Mouse (Mus musculus): ENCODE data around the gene Miga1.
A peak's percentile ranks its signal among the peaks of the same experiment; 100 is the strongest.

Miga1 gene

GRCm38 (mm10) chr3:152339862-152340557, at the start of gene Miga1:
TSS of gene Miga1 (minus strand) at chr3:152340407.
- DNase-seq (ENCODE audit: low spot score in 2 of 2), result peak; percentile 45 to 62

- no peak for DNase-seq (ENCODE audit: low spot score in 2 of 2)
These were observed 43.9 kb upstream of the Miga1 start for GRCm38 (mm10) chr3:152384106-152384505.

GRCm38 (mm10) chr3:152376063-152376462, 35.9 kb upstream of the Miga1 start:
- DNase-seq (ENCODE audit: low spot score in 2 of 2), result no peak

GRCm38 (mm10) chr3:152364181-152364580, 24.0 kb upstream of the Miga1 start:
- DNase-seq (ENCODE audit: low spot score in 2 of 2), result no peak

GRCm38 (mm10) chr3:152359151-152359550, 18.9 kb upstream of the Miga1 start:
- no peak for DNase-seq (ENCODE audit: low spot score in 2 of 2)

- no peak for DNase-seq (ENCODE audit: low spot score in 2 of 2)
These were observed 16.5 kb upstream of the Miga1 start for GRCm38 (mm10) chr3:152356751-152357150.

GRCm38 (mm10) chr3:152355361-152355760, 15.2 kb upstream of the Miga1 start:
- DNase-seq (ENCODE audit: low spot score in 2 of 2), result peak in 1 of 2 experiments; percentile 19

- DNase-seq (ENCODE audit: low spot score in 2 of 2), result no peak
These were observed 13.4 kb upstream of the Miga1 start for GRCm38 (mm10) chr3:152353434-152354177.

GRCm38 (mm10) chr3:152352289-152352688, 12.1 kb upstream of the Miga1 start:
- no peak for DNase-seq (ENCODE audit: low spot score in 2 of 2)

- no peak for DNase-seq (ENCODE audit: low spot score in 2 of 2)
These were observed 10.8 kb upstream of the Miga1 start for GRCm38 (mm10) chr3:152350966-152351365.

GRCm38 (mm10) chr3:152350431-152350830, 10.2 kb upstream of the Miga1 start:
- no peak for DNase-seq (ENCODE audit: low spot score in 2 of 2)

- no peak for DNase-seq (ENCODE audit: low spot score in 2 of 2)
These were observed 8.0 kb upstream of the Miga1 start for GRCm38 (mm10) chr3:152348011-152348830.

- DNase-seq (ENCODE audit: low spot score in 2 of 2), result no peak
These were observed 7.0 kb upstream of the Miga1 start for GRCm38 (mm10) chr3:152347227-152347626.

- peak in 1 of 2 experiments; percentile 13 for DNase-seq (ENCODE audit: low spot score in 2 of 2)
These were observed 6.5 kb upstream of the Miga1 start for GRCm38 (mm10) chr3:152346633-152347141.

- DNase-seq (ENCODE audit: low spot score in 2 of 2), result peak; percentile 86 to 92
These were observed 5.8 kb upstream of the Miga1 start, which contains the start of gene Usp33 for GRCm38 (mm10) chr3:152345732-152346632. TSS of gene Usp33 (plus strand) at chr3:152346478.

- DNase-seq (ENCODE audit: low spot score in 2 of 2), result no peak
These were observed 2.8 kb upstream of the Miga1 start for GRCm38 (mm10) chr3:152342961-152343517.

- DNase-seq (ENCODE audit: low spot score in 2 of 2), result no peak
These were observed 4.1 kb downstream of the Miga1 start for GRCm38 (mm10) chr3:152336085-152336484.

GRCm38 (mm10) chr3:152333641-152334040, 6.6 kb downstream of the Miga1 start:
- DNase-seq (ENCODE audit: low spot score in 2 of 2), result no peak

GRCm38 (mm10) chr3:152332545-152333300, 7.5 kb downstream of the Miga1 start:
- no peak for DNase-seq (ENCODE audit: low spot score in 2 of 2)

- DNase-seq (ENCODE audit: low spot score in 2 of 2), result no peak
These were observed 8.1 kb downstream of the Miga1 start for GRCm38 (mm10) chr3:152332104-152332503.

Data from natural killer cell, adult 2 months (primary cell).